Mouse (Mus musculus) heart, postnatal 0 days (tissue): ENCODE results near the gene Zfhx3.

Source experiments
- CTCF ChIP-seq: IDR thresholded peaks from 2 replicates; pipeline ENCODE4 v1.5.1; 2016; ENCODE audit warnings: antibody characterized with exemption, control low read depth, low read depth
- EP300 ChIP-seq: IDR thresholded peaks from 2 replicates; pipeline ENCODE4 v1.6.1; 2016; ENCODE audit warnings: antibody characterized with exemption, low read depth

GRCm38 (mm10) chr8:108754556-108754955 lies 812.1 kb downstream of the Zfhx3 start:
- TF ChIP-seq CTCF = no peak
- TF ChIP-seq EP300 = no peak
